Mouse (Mus musculus) kidney, adult 2 months (tissue): Measurements from ENCODE around the gene Nek8. TPM values are rescaled to one million over a fixed set of nuclear protein-coding genes. Genes with fewer than 3 reads are reported as not detected.

Source experiments
- DNase-seq: peaks from one replicate; pipeline ENCODE4 v3.0.0; 2021
- H3K27ac ChIP-seq: fragments of 200-500 bp; 2 replicates; pipeline ENCODE4 v1.5.1; 2012; ENCODE audit warnings: low read depth, low read length, control low read depth, inconsistent platforms; ENCODE audit not compliant: insufficient read depth
- H3K27me3 ChIP-seq: fragments of 200-500 bp; replicated peaks from 2 replicates; pipeline ENCODE4 v1.6.1; 2012; ENCODE audit warnings: mild to moderate bottlenecking, moderate library complexity, low read length, inconsistent platforms; ENCODE audit not compliant: control insufficient read depth, insufficient read depth
- H3K36me3 ChIP-seq: fragments of 200-500 bp; 2 replicates; pipeline ENCODE4 v1.6.1; 2012; ENCODE audit warnings: mild to moderate bottlenecking, moderate library complexity, low read length, inconsistent platforms; ENCODE audit not compliant: control insufficient read depth, insufficient read depth
- H3K4me1 ChIP-seq: fragments of 200-500 bp; 2 replicates; pipeline ENCODE4 v1.6.1; 2011; ENCODE audit warnings: low read length; ENCODE audit not compliant: control insufficient read depth, insufficient read depth
- H3K4me3 ChIP-seq: fragments of 200-500 bp; 2 replicates; pipeline ENCODE4 v1.5.1; 2011; ENCODE audit warnings: mild to moderate bottlenecking, low read depth, low read length, control low read depth; ENCODE audit not compliant: insufficient read depth
- CTCF ChIP-seq: fragments of 200-500 bp; conservative IDR thresholded peaks from 2 replicates; pipeline ENCODE4 v1.5.1; 2011; ENCODE audit warnings: low read depth, mild to moderate bottlenecking, control low read depth, low read length, moderate library complexity, mixed read lengths; ENCODE audit not compliant: insufficient read depth, insufficient read length
- POLR2A ChIP-seq: fragments of 200-500 bp; IDR thresholded peaks from one replicate; pipeline ENCODE4 v1.6.1; 2011; ENCODE audit warnings: low read depth, low read length, control low read depth
- WGBS: fragments of 180-500 bp; shearing (Covaris S2); methylation state at CpG from one replicate; pipeline ENCODE4 v1.1.7; 2018; 5-methylcytosine and 5-hydroxymethylcytosine counted together
- polyA plus RNA-seq: library from polyadenylated mRNA; depleted of rRNA; stranded (reverse); fragments of >200 nt; gene quantifications from 2 replicates; pipeline ENCODE4 v1.2.3, GENCODE M21; 2012

The Nek8 gene
- polyA plus RNA-seq, 1 experiment, result 18.3 TPM

- Histone ChIP-seq H3K27ac (no peak overlapping the region), H3K4me1 (peaks cover 3% of the 10 kb centered on the region; the same call in 1 of the 2 replicates), H3K36me3 (no peaks in the 10 kb centered on the region), H3K4me3 (no peak overlapping the region), H3K27me3 (no peaks in the 10 kb centered on the region)
- TF ChIP-seq CTCF (no peak), POLR2A (no peak)
- peak; percentile 76 for DNase-seq
- WGBS, result 49% methylated on average over 9 of the region's 9 CpGs
These were observed 23.9 kb downstream of the Nek8 start for GRCm38 (mm10) chr11:78152299-78153231.

GRCm38 (mm10) chr11:78151161-78151560 is 25.3 kb downstream of the Nek8 start:
- WGBS, result 40% methylated on average over 1 of the region's 1 CpGs
- DNase-seq, result peak; percentile 48
- H3K4me3 ChIP-seq, result no peak overlapping the region
- no peaks in the 10 kb centered on the region for H3K27me3 ChIP-seq
- H3K27ac ChIP-seq, result no peak overlapping the region
- TF ChIP-seq POLR2A, result no peak
- TF ChIP-seq CTCF, result peak; percentile 80
- peaks cover 5% of the 10 kb centered on the region; the same call in 1 of the 2 replicates for H3K4me1 ChIP-seq
- H3K36me3 ChIP-seq, result no peaks in the 10 kb centered on the region

GRCm38 (mm10) chr11:78146707-78147543 is 29.6 kb downstream of the Nek8 start:
- H3K4me1 ChIP-seq, result peaks cover 12% of the 10 kb centered on the region
- H3K4me3 ChIP-seq, result no peak overlapping the region
- DNase-seq, result no peak
- no peaks in the 10 kb centered on the region for H3K27me3 ChIP-seq
- WGBS, result 78% methylated on average over 6 of the region's 6 CpGs
- peak overlapping the region; percentile 42; the same call in 1 of the 2 replicates for H3K27ac ChIP-seq
- no peaks in the 10 kb centered on the region for H3K36me3 ChIP-seq
- no peak for TF ChIP-seq POLR2A
- no peak for TF ChIP-seq CTCF

- TF ChIP-seq CTCF, result peak; percentile 29; the same call in 1 of the 2 replicates
- no peak for TF ChIP-seq POLR2A
- no peaks in the 10 kb centered on the region for H3K27me3 ChIP-seq
- no peaks in the 10 kb centered on the region for H3K36me3 ChIP-seq
- peak overlapping the region; percentile 42; the same call in 1 of the 2 replicates for H3K27ac ChIP-seq
- DNase-seq, result no peak
- H3K4me3 ChIP-seq, result no peak overlapping the region
- WGBS, result 85% methylated on average over 5 of the region's 5 CpGs
- H3K4me1 ChIP-seq, result peaks cover 19% of the 10 kb centered on the region
These were observed 30.3 kb downstream of the Nek8 start for GRCm38 (mm10) chr11:78146168-78146567.

- peak; percentile 54 for DNase-seq
- Histone ChIP-seq H3K36me3 (no peaks in the 10 kb centered on the region), H3K4me3 (no peak overlapping the region), H3K27me3 (no peaks in the 10 kb centered on the region), H3K4me1 (peaks cover 19% of the 10 kb centered on the region), H3K27ac (peak overlapping the region; percentile 63; the same call in 1 of the 2 replicates)
- TF ChIP-seq POLR2A, result no peak
- no peak for TF ChIP-seq CTCF
- 48% methylated on average over 2 of the region's 2 CpGs for WGBS
These were observed 33.0 kb downstream of the Nek8 start for GRCm38 (mm10) chr11:78143520-78143919.

- Histone ChIP-seq H3K4me1 (peaks cover 27% of the 10 kb centered on the region), H3K4me3 (no peak overlapping the region), H3K27me3 (no peaks in the 10 kb centered on the region), H3K27ac (no peak overlapping the region), H3K36me3 (no peaks in the 10 kb centered on the region)
- no peak for TF ChIP-seq CTCF
- no peak for TF ChIP-seq POLR2A
- no peak for DNase-seq
- WGBS, result 76% methylated on average over 5 of the region's 5 CpGs
These were observed 35.8 kb downstream of the Nek8 start for GRCm38 (mm10) chr11:78140665-78141064.
